Mouse (Mus musculus) gastrocnemius, postnatal 36 days (tissue): Measurements from ENCODE around the gene Snap23. TPM values are rescaled to one million over a fixed set of nuclear protein-coding genes. Genes with fewer than 3 reads are reported as not detected.

Experiments
- DNase-seq, 2 experiments: peaks; one replicate each; pipeline ENCODE4 v3.0.0; 2022
- intact Hi-C: fragments of 180-260 bp; cut with DNase I; formaldehyde crosslinking; loops from one replicate; pipeline ENCODE4 v1.15.1; 2025
- total RNA-seq, 2 experiments: library from RNA; stranded (reverse); gene quantifications; 2 replicates each; pipeline ENCODE4 v1.2.3; 2021

Snap23 gene
- total RNA-seq, 2 experiments from 2014 or later: 40.8 to 42.1 TPM

GRCm38 (mm10) chr2:120643836-120644235, 76.4 kb downstream of the Snap23 start:
- peak; percentile 42 to 60 for DNase-seq
- intact Hi-C loops: no loop called here

DNA sequence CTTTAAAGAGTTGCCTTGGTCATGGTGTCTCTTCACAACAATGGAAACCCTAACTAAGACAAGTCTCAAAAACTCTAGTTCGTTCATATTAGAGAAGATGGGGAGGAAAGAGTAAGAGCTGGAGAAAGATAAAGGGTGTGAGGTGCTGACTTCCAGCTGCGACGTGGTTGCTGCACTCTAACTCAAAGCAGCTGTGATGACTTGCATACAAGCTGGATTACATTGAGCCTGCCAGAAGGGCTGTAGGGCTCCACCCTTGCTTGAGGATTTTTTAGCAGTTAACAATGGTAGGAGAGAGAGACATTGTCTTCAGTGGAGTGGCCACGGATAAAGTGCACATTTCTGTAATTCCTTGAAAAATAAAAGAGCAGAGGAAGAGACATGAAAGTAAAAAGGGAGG, 79.3 kb downstream of the Snap23 start:
- intact Hi-C loops: no loop called here
- DNase-seq: no peak

Other genes starting within 250 kb of the Snap23 start
- gene Vps39, start 214.5 kb upstream of the Snap23 start, total RNA-seq: 10 to 100 TPM; 20.1 to 20.2 TPM
- gene Ganc, start 163.8 kb upstream of the Snap23 start, total RNA-seq: 10 to 100 TPM; 29.6 to 40.7 TPM
- 10 to 100 TPM; 40.0 to 41.0 TPM for gene Tmem87a, start 163.6 kb upstream of the Snap23 start, total RNA-seq
- 100 to 1,000 TPM; 115 to 125 TPM for gene Capn3, start 111.7 kb upstream of the Snap23 start, total RNA-seq
- gene Zfp106, start 3.8 kb upstream of the Snap23 start, total RNA-seq: 100 to 1,000 TPM; 507 to 640 TPM
- 1 to 10 TPM; 5.0 to 7.2 TPM for gene Haus2, start 41.7 kb downstream of the Snap23 start, total RNA-seq
- gene Lrrc57, start 41.8 kb downstream of the Snap23 start, total RNA-seq: 10 to 100 TPM; 10.3 to 11.0 TPM
- 1 to 10 TPM; 3.6 to 3.9 TPM for gene Stard9, start 61.5 kb downstream of the Snap23 start, total RNA-seq